Mouse (Mus musculus) adrenal gland, postnatal 25 days (tissue): Measurements from ENCODE around the gene Sept3. TPM values are rescaled to one million over a fixed set of nuclear protein-coding genes. Genes with fewer than 3 reads are reported as not detected.

Source experiments
- DNase-seq: peaks from one replicate; pipeline ENCODE4 v3.0.0; 2021; ENCODE audit warnings: mixed read lengths
- total RNA-seq: library from RNA; stranded (reverse); gene quantifications from 2 replicates; pipeline ENCODE4 v1.2.3, GENCODE M21; 2021

Gene Sept3
- total RNA-seq, 1 experiment from 2014 or later, result 3.0 TPM

DNA sequence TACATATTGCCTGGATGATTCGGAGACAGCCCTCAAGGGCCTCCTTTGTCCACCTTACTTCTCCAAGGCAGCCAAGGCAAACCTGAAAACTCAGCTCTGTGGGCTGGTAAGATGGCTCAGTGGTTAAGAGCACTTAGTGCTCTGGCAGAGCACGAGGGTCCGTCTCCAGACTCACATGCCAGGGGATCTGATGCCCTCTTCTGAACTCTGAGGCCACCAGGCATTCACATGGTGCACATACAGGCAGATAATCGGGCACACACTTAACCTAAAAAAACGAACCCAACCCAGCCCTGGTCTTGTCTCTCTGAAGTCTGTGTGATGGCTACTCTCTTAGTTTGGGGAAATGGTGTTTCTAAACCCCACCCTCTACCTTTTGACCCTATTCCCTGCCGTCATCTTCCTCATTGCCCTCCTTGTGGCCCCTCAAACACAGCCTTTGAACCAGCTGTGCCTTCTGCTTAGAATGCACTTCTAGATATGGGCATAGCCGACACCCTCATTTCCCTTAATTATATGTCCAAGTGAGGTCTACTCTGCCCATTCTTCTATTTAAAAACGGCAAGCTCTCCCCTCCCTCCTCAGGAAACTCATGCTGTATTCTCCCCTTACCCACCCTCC lies 65.1 kb downstream of the Sept3 start:
- no peak for DNase-seq

DNA sequence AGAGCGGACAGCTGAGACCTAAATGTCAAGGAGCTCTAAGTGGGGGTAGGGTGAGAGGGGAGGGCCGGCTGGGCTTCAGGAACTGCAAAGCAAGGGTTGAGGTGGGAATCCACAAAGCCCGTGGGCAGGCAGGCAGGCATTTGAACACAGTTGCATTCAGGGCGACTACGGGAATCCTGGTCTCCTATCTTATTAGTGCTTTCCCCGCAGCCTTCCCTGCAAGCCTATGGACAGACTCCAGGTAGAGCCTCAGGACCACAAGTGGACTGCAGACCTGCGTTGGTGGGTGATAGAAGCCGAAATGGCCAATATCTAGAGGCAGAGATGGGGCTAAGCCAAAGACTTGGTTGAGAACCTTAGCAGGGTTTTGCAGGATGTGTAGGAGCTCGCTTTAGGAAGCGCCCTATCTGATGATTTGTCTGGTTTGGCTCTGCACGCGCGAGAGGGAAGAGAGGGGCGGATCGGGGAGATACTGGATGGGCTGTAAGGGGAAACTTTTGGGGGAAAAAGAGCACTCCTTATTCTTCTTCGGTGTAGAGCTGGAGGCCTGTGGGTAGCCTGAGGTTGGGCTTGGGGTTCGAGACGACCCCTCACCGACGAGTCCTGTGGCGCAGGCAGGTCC lies 65.8 kb downstream of the Sept3 start:
- no peak for DNase-seq

- peak; percentile 67 for DNase-seq
Observed at GRCm38 (mm10) chr15:82341036-82341501, 66.4 kb downstream of the Sept3 start.

GRCm38 (mm10) chr15:82341675-82342542 lies 67.2 kb downstream of the Sept3 start:
- no peak for DNase-seq

- DNase-seq, result no peak
Observed at GRCm38 (mm10) chr15:82342543-82342935, 67.8 kb downstream of the Sept3 start.

DNA sequence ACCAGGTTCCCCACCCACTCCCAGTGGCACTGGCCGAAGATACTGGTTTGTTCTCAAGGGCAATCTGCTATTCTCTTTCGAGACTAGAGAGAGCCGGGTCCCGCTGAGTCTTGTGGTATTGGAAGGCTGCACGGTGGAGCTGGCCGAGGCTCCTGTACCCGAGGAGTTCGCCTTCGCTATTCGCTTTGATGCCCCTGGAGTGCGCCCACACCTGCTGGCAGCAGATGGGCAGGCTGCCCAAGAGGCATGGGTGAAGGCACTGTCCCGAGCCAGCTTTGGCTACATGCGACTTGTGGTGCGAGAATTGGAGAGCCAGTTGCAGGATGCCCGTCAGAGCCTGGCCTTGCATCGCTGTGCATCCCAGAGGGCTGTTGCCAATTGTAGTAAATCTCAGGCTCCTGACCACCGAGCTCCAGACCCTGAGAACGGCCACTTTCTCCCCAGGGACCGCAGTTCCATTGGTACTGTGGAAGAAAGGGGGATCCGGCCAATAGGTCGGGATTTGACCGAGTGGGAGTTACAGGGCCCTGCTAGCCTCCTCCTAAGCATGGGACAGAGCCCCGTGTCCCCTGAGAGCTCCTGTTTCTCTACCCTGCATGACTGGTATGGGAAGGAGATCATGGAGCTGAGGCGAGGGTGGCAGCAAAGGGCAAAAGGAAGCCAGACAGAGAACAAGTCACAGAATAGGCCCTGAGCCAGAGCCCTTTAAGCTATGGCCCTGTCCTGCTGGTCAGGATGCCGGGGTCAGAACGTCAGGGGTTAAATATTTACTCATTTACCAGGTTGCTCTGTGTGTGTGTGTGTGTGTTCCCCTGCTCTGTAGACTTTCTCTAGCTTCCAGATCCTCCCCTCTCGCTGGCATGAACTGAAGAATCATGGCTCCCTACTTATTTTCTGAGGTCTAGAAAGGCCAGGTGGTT lies 68.9 kb downstream of the Sept3 start:
- no peak for DNase-seq

Other genes with a start within 250 kb of the Sept3 start
- gene Desi1, start 241.0 kb upstream of the Sept3 start, total RNA-seq, result 80.3 and 81.7 TPM in 2 replicates
- gene Snu13, start 227.3 kb upstream of the Sept3 start, total RNA-seq, result 83.1 and 99.8 TPM in 2 replicates
- gene 4930407I10Rik, start 215.7 kb upstream of the Sept3 start, total RNA-seq, result not detected in 2 replicates
- 2.8 and 4.3 TPM in 2 replicates for gene Mei1, start 204.9 kb upstream of the Sept3 start, total RNA-seq
- gene Ccdc134, start 147.0 kb upstream of the Sept3 start, total RNA-seq, result 11.2 and 11.3 TPM in 2 replicates
- gene Srebf2, start 127.7 kb upstream of the Sept3 start, total RNA-seq, result 85.2 and 95.5 TPM in 2 replicates
- gene Shisa8, start 62.1 kb upstream of the Sept3 start, total RNA-seq, result 0.24 and 0.48 TPM in 2 replicates
- gene Tnfrsf13c, start 50.5 kb upstream of the Sept3 start, total RNA-seq, result 0.21 TPM in 1 of 2 replicates, not detected in the other
- 5.9 and 7.5 TPM in 2 replicates for gene Cenpm, start 30.1 kb upstream of the Sept3 start, total RNA-seq
- 0.62 TPM in 1 of 2 replicates, not detected in the other for gene 1500009C09Rik, start 22.5 kb upstream of the Sept3 start, total RNA-seq
- not detected in 2 replicates for gene Wbp2nl, start 24.1 kb downstream of the Sept3 start, total RNA-seq
- 71.5 and 75.4 TPM in 2 replicates for gene Naga, start 64.0 kb downstream of the Sept3 start, total RNA-seq
- 0.49 and 1.0 TPM in 2 replicates for gene Pheta2, start 64.0 kb downstream of the Sept3 start, total RNA-seq
- gene Smdt1, start 64.1 kb downstream of the Sept3 start, total RNA-seq, result 176 and 192 TPM in 2 replicates
- 531 and 557 TPM in 2 replicates for gene Ndufa6, start 79.4 kb downstream of the Sept3 start, total RNA-seq
- gene Cyp2d22, start 105.4 kb downstream of the Sept3 start, total RNA-seq, result 40.4 and 48.4 TPM in 2 replicates
- gene Cyp2d11, start 119.1 kb downstream of the Sept3 start, total RNA-seq, result 0.27 TPM in 1 of 2 replicates, not detected in the other
- 0.55 and 9.2 TPM in 2 replicates for gene Cyp2d10, start 132.3 kb downstream of the Sept3 start, total RNA-seq
- gene Cyp2d9, start 158.5 kb downstream of the Sept3 start, total RNA-seq, result 3.7 TPM in 1 of 2 replicates, not detected in the other